Mouse (Mus musculus): ENCODE results near the gene Cyb5d1.

Cyb5d1 gene

DNA sequence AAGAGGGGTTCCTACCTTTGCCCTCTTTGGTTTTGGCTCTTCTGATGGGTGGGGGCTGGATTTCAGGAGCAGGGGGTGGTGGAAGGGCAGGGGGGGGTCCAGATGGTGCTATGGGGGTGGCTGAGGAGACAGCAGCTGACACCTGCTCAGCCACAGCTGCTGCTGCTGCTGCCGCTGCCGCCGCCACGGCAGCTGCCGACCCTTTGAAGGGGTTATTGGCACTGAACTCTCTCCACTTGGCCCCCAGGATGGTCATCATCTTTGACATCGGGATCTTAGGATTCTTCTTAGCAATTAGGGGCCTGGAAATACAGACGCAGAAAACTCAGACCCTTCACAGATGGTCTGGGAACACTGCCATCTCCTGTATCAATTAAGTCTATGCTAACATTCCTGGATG is 33.4 kb downstream of the Cyb5d1 start:
- in situ Hi-C loops (cut with MseI, MboI), result no loop called here

DNA sequence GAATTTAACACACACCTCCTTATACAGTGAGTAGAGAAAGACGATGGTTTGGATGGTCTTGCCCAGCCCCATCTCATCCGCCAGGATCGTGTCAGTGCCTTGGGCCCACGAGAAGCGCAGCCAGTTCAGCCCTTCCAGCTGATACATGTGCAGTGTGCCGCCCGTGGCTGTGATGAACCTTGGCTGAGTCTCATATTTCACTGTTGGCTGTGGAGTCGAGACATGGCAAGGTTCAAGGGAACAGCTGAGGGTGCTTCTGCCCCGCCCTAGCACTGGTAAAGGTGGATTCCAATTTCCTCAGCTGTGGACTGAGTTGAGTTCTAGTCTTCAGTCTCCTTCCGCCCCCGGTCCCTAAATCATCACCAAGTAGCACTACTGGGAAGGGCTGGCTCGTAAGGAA is 37.7 kb downstream of the Cyb5d1 start:
- in situ Hi-C loops (cut with MseI, MboI), result no loop called here

DNA sequence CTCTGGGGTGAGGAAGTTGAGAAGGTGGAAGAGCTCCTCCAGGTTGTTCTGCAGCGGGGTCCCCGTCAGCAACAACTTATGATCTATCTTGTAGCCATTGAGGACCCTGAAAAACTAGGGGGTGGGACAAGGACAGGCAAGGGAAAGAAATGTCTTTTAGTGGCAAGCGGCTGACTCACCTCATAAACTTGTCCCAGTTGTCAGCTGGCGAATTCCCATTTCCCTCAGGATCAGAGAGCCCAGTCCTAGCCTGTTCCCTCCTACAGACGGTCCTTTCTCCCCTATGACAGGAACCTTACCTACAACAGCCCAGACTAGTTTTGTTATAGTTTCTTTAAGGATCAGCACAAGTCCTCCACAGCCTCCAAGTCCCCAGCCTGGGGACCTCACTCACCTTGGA is 38.9 kb downstream of the Cyb5d1 start:
- in situ Hi-C loops (cut with MseI, MboI), result no loop called here

DNA sequence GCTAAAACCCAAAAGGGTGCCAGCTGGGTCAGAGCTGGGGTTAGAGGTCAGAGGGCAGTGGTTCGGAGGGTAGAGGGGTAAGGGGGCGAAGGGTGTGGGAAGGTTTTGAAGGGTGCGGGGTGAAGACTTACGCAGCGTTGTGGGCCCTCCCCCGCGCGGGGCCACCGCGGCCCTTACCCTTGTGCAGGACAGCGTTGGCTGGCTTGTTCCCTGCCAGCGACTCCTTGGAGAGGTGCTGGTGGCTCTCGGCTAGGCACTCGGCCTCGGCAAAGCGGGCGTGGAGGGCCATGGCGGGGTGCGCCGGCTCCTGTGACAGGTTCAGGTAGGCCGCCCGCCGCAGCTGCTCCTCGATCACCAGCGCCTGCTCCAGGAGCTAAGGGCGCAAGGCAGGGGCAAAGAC is 49.0 kb downstream of the Cyb5d1 start:
- in situ Hi-C loops (cut with MseI, MboI), result no loop called here

All from mouse trophoblast stem cell (cell line).